Mouse (Mus musculus) cerebral cortex, adult 2 months (tissue): ENCODE results near the gene Slc22a23.

ENCODE experiments used
- WGBS: fragments of 180-500 bp; shearing (Covaris S2); methylation state at CpG from one replicate; pipeline ENCODE4 v1.1.7; 2018; 5-methylcytosine and 5-hydroxymethylcytosine counted together

Gene Slc22a23

GRCm38 (mm10) chr13:34235056-34235455 is 109.9 kb downstream of the Slc22a23 start:
- WGBS = 92% methylated on average over 6 of the region's 6 CpGs

DNA sequence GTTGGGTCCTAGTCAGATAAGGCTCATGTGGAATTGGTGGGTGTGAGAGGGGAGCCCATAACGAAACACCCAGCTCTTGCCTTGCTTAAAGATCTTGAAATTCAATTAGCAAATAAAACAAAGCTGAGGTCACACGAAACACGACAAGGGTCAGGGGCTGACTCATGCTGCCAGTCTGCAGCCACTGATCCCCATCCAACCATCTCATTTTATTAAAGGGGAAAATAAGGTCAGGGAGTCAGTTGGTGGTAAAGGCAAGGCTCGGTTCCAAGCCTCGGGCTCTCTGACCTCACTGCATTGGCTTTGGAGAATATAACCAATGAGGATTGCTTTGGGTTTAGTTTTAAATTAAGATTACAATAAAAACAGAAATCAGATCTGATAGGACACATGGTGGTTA is 110.5 kb downstream of the Slc22a23 start:
- WGBS = 67% methylated on average over 5 of the region's 5 CpGs

DNA sequence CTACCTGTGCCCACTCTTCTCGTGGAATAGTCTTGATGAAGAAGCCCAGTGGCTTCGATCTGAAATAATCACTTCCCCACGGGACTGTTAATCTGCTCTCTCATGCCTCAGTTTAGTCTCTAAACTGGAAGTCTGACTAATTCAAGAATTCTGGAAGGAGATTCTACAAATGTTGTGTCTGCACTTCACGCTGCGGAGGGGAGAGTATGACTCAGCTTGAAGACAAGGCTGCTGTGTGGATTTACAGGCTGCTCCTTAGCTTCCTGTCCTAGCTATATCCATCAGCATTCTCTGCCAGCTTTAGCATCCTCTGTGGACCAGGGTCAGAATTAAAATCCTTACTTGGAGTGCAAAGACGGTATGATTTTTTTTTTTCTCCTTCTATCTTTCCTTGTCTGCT is 112.0 kb downstream of the Slc22a23 start:
- WGBS = 25% methylated on average over 6 of the region's 6 CpGs

DNA sequence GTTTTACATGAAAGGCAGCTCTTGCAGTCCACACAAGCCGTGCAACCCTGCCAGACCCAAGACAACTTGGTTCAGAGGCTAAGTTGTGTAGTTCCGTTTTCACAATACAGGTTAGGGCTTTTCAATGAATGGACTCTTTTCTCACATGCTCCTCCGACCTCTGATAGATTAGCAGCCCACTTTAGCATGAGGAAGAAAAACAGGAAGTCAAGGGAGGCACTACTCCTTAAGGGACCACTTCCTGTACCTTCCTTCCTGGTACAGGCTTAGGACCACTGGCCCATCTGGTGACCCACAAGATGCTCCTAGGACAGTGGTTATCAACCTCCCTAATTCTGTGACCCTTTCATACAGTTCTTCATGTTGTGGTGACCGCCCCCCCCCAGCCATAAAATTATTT is 116.1 kb downstream of the Slc22a23 start:
- 77% methylated on average over 4 of the region's 4 CpGs for WGBS

DNA sequence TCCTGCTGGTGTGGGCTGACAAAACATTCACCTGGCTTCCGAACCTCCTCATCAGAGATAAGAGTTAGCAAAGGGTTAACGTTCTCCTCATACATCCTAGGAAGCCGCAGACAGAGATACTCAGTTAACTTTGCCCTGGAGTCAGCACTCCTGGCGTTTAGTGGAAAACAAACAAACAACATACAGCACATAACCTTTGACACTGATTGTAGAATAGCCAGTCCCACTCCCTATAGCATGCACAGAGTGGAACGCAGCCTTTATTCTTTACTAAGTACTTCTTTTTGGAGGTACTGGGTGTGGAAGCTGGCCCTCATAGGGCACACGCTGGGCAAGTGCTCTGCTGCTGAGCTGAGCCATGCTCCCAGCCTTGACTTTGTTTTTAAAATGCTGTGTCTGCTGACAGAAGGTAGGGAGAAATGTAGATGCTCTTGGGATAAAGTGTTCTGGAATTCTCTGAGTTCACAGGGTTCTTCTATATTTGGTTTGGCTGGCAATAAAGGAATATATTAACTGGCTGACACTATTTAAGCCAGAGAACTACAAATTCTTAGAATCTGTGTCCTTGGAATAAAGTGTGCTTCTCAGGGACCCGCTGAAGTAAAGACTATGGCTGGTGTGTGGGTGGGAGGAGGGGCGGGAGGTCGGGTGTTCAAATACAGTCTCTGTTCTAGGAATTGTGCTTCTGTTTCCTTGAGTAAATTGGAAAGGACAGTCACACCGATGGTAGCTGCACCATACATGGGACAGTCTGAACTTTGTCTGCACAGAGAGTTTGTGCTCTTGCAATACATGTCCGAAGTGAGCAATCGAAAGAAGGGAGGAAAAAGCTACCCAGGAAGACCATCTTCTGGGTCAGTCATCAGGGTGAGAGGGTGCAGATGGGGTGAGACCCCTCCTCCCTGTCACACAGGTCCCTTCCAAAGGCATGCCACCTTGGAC is 117.0 kb downstream of the Slc22a23 start:
- 49% methylated on average over 12 of the region's 12 CpGs for WGBS

- 55% methylated on average over 1 of the region's 1 CpGs for WGBS
Observed at GRCm38 (mm10) chr13:34226940-34227339, 118.0 kb downstream of the Slc22a23 start.

DNA sequence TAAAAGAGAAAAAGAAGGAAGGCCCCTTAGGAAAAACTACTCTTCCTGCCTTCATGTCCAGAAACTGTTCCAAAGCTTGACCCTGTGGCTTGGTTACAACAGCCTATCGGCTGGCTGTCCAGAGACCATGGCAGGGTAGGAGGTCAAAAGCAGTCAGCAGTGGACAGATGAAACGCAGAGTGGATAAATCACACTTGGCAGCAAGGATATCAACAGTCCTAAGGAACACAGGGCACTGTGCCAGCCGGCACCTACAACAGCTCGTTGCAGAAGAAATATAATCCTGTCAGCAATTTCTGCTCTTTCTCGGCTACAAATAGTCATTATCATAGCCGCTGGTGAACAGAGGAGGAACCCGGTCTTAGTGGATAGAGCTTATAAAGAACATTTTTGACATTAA is 122.0 kb downstream of the Slc22a23 start:
- WGBS = 30% methylated on average over 7 of the region's 7 CpGs

- WGBS = 65% methylated on average over 3 of the region's 3 CpGs
Observed at GRCm38 (mm10) chr13:34219728-34220127, 125.3 kb downstream of the Slc22a23 start.

DNA sequence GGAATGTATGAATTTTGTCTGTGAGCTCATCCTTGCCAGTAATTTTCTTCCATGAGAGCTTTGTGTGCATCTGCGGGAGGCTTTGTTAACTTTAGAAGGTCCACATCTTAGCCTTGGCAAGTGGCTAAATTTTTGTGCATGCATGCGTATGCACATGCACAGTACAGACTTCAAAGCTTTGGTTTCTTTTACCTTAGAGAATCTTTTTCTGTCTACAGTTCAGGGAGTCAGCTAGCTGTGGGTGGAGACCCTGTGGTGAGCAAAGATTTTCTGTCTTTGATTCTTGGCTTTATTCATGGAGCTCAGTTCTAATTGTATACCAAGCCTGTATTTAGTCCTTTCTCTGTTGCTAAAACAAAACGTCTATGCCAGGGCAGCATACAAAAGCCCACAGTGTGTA is 126.2 kb downstream of the Slc22a23 start:
- WGBS = 43% methylated on average over 3 of the region's 3 CpGs

DNA sequence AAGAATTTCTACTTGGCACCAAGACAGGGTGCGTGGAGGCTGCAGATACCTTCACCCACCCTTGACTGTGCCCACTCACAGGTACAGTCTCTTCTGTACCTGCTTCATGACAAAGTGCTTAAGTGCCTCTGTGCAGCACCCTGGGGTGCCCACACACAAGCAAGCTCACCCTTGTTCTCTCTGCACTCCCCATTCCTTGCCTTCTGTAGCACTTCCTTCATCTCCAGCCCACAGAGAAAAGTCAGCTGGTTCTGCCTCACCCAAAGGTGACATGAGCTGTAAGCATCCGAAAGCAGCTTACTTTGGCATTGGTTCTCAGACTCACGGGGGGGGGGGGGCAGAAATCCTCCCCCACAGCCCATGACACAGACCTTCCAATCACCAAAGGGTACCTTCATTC is 130.1 kb downstream of the Slc22a23 start:
- 50% methylated on average over 3 of the region's 3 CpGs for WGBS

GRCm38 (mm10) chr13:34212735-34213212 is 132.2 kb downstream of the Slc22a23 start:
- WGBS = 81% methylated on average over 10 of the region's 10 CpGs

GRCm38 (mm10) chr13:34211261-34211775 is 133.7 kb downstream of the Slc22a23 start:
- 42% methylated on average over 4 of the region's 4 CpGs for WGBS

- WGBS = 70% methylated on average over 6 of the region's 6 CpGs
Observed at GRCm38 (mm10) chr13:34207714-34208470, 137.1 kb downstream of the Slc22a23 start.

- 84% methylated on average over 3 of the region's 3 CpGs for WGBS
Observed at GRCm38 (mm10) chr13:34205216-34205615, 139.8 kb downstream of the Slc22a23 start.

- 29% methylated on average over 1 of the region's 1 CpGs for WGBS
Observed at GRCm38 (mm10) chr13:34195676-34196075, 149.3 kb downstream of the Slc22a23 start.

DNA sequence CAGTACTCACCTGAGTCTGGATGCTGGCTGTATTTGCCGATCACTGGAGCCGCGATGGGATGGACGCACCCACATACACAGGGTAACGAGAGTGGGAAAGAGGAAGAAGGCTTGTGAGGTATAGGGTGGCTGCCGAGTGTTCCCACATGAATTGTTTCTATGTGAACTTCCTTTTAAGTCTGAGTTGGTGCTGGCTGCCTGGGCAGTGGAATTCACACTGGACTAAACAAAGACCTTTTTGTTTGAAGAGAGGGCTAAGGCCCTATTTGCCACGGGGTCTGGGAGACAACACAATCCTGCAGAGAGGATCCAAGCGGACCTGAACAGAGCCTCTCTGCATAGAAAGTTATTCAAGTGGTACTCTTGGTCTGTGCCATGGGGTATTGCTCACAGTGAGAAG is 151.6 kb downstream of the Slc22a23 start:
- WGBS = 51% methylated on average over 8 of the region's 8 CpGs

DNA sequence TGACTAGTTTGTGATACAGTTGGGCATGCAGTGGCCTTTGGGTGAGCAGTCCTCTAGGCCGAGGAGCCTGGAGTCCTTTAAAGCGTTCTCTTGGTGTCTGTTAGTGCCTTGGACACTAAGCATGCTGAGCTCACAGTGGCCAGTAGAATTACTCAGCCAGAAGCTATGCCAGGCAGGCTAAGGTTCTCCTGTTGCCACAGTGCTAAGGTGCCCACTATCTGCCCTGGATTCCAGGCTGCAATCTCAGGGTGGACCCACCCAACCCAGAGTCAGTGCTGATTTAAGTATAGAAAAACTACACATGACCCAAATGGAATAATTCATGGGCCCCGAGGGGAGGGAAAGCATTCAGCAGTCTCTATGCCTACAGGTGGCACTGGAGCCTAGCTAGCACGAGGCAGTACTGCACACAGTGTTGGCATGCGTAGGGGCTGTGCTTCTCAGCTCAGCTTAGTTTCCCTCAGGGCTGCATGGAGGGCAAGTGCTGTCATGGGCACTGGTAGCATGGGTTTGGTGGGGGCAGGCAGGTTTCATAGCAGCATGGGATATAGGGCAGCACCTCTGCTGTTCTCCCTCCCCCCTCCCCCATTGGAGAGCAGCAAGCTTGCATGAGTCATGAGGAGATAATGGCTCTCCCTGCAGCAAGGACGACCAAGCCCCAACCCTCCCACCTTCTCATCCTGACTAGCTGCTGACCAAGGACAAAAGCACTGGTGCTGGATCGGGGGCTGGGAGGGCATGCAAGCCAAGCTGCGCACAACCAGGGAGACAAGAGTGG is 152.4 kb downstream of the Slc22a23 start:
- WGBS = 57% methylated on average over 8 of the region's 8 CpGs

DNA sequence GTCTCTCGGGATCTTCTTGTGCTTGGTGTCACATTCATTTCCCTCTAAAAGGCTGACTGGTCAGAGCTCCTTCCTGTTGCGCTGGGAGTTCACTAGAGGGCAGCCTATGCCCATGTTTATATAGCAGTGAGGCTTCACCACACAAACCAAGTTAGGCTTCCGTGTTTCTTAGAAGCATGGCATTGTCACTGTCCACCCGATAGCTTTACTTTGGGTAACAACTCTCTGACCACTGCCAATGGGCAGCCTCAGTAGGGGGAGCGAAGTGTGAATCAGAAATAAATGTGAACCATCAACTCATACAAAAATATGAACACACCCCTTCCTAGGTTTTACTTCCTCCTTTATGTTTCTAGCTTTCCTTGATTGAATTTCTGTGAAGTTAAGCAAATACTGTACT is 157.4 kb downstream of the Slc22a23 start:
- WGBS = 10% methylated on average over 5 of the region's 5 CpGs

GRCm38 (mm10) chr13:34185371-34185770 is 159.6 kb downstream of the Slc22a23 start:
- 75% methylated on average over 2 of the region's 2 CpGs for WGBS

- 69% methylated on average over 5 of the region's 5 CpGs for WGBS
Observed at GRCm38 (mm10) chr13:34181624-34182023, 163.4 kb downstream of the Slc22a23 start.

- WGBS = 82% methylated on average over 6 of the region's 6 CpGs
Observed at GRCm38 (mm10) chr13:34174025-34174424, 171.0 kb downstream of the Slc22a23 start.
